Mouse (Mus musculus): ENCODE measurements around the gene Mpv17l2.

GRCm38 (mm10) chr8:70757523-70758307, 3.0 kb downstream of the Mpv17l2 start:
- TF ChIP-seq POLR2A (IDR thresholded peaks at IDR 0.05; ENCODE audit: borderline replicate concordance, extremely low read depth, insufficient read depth, insufficient read length, poor library complexity, severe bottlenecking): no peak
- peak; percentile 41; the same call in 1 of the 2 replicates for TF ChIP-seq CTCF (IDR thresholded peaks at IDR 0.05; ENCODE audit: borderline replicate concordance, extremely low read depth, insufficient read depth, insufficient read length)

Measured in brain, embryonic 14.5 days (tissue).